Mouse (Mus musculus) myocyte (in vitro differentiated cells): Measurements from ENCODE around the gene Tgfb1i1. TPM values are rescaled to one million over a fixed set of nuclear protein-coding genes. Genes with fewer than 3 reads are reported as not detected.

Experiments
- H3K27me3 ChIP-seq: one replicate; pipeline ENCODE4 v1.6.1; 2011; ENCODE audit not compliant: control insufficient read depth, insufficient read depth, insufficient read length
- H3K36me3 ChIP-seq: one replicate; pipeline ENCODE4 v1.6.1; 2011; ENCODE audit not compliant: control insufficient read depth, insufficient read depth
- H3K4me2 ChIP-seq: one replicate; pipeline ENCODE4 v1.6.1; 2011; ENCODE audit warnings: low read depth, control low read depth
- H3K4me3 ChIP-seq: one replicate; pipeline ENCODE4 v1.5.1; 2011; ENCODE audit warnings: mild to moderate bottlenecking, control low read depth, moderate library complexity
- H3K79me2 ChIP-seq: one replicate; pipeline ENCODE4 v1.6.1; 2011; ENCODE audit not compliant: control insufficient read depth, insufficient read depth
- H3ac ChIP-seq: one replicate; pipeline ENCODE4 v1.6.1; 2011; ENCODE audit not compliant: control insufficient read depth, insufficient read length
- CEBPB ChIP-seq: IDR thresholded peaks from 2 replicates; pipeline ENCODE4 v1.6.1; 2011; ENCODE audit warnings: mild to moderate bottlenecking, moderate library complexity; ENCODE audit not compliant: poor library complexity, insufficient read depth, severe bottlenecking
- E2F4 ChIP-seq: IDR thresholded peaks from one replicate; pipeline ENCODE4 v1.6.1; 2011; ENCODE audit warnings: mild to moderate bottlenecking, control low read depth, moderate library complexity; ENCODE audit not compliant: insufficient read depth
- MAX ChIP-seq: IDR thresholded peaks from one replicate; pipeline ENCODE4 v1.6.1; 2011; ENCODE audit warnings: low read depth, mild to moderate bottlenecking, control low read depth
- MYOD1 ChIP-seq, 3 experiments: IDR thresholded peaks; one replicate each; pipeline ENCODE4 v1.6.1; 2011; ENCODE audit warnings: control low read depth in 2 of 3, low read depth in 2 of 3, mild to moderate bottlenecking in 2 of 3, moderate library complexity in 1 of 3; ENCODE audit not compliant: insufficient read length in 2 of 3, control insufficient read depth in 1 of 3
- MYOG ChIP-seq, 3 experiments: IDR thresholded peaks; one replicate each; pipeline ENCODE4 v1.6.1; 2011; ENCODE audit warnings: control low read depth in 2 of 3, low read depth in 2 of 3, mild to moderate bottlenecking in 2 of 3; ENCODE audit not compliant: insufficient read length in 2 of 3, control insufficient read depth in 1 of 3, insufficient read depth in 1 of 3
- POLR2A ChIP-seq: IDR thresholded peaks from one replicate; pipeline ENCODE4 v1.6.1; 2011; ENCODE audit warnings: low read depth, mild to moderate bottlenecking, control low read depth, moderate library complexity; ENCODE audit not compliant: insufficient read length
- POLR2AphosphoS2 ChIP-seq: IDR thresholded peaks from one replicate; pipeline ENCODE4 v1.6.1; 2011; ENCODE audit warnings: low read depth, control low read depth; ENCODE audit not compliant: insufficient read length
- REST ChIP-seq: IDR thresholded peaks from one replicate; pipeline ENCODE4 v1.6.1; 2011; ENCODE audit warnings: mild to moderate bottlenecking, control low read depth, moderate library complexity; ENCODE audit not compliant: insufficient read depth, insufficient read length
- SRF ChIP-seq: IDR thresholded peaks from one replicate; pipeline ENCODE4 v1.6.1; 2011; ENCODE audit warnings: low read depth; ENCODE audit not compliant: control insufficient read depth, insufficient read length
- TCF12 ChIP-seq: IDR thresholded peaks from one replicate; pipeline ENCODE4 v1.6.1; 2011; ENCODE audit warnings: mild to moderate bottlenecking, control low read depth; ENCODE audit not compliant: poor library complexity, insufficient read depth, severe bottlenecking
- TCF3 ChIP-seq: IDR thresholded peaks from one replicate; pipeline ENCODE4 v1.6.1; 2011; ENCODE audit warnings: low read depth, control low read depth; ENCODE audit not compliant: insufficient read length
- USF1 ChIP-seq: IDR thresholded peaks from one replicate; pipeline ENCODE4 v1.6.1; 2011; ENCODE audit warnings: low read depth, mild to moderate bottlenecking, control low read depth, moderate library complexity
- polyA plus RNA-seq: library from polyadenylated mRNA; unstranded; fragments of >200 nt; fragmentation: generic; extraction: Trizol; gene quantifications from one replicate; pipeline ENCODE4 v1.2.1, GENCODE M21; 2012; ENCODE audit warnings: missing spikeins

The Tgfb1i1 gene
- polyA plus RNA-seq, 1 experiment = 58.1 TPM

DNA sequence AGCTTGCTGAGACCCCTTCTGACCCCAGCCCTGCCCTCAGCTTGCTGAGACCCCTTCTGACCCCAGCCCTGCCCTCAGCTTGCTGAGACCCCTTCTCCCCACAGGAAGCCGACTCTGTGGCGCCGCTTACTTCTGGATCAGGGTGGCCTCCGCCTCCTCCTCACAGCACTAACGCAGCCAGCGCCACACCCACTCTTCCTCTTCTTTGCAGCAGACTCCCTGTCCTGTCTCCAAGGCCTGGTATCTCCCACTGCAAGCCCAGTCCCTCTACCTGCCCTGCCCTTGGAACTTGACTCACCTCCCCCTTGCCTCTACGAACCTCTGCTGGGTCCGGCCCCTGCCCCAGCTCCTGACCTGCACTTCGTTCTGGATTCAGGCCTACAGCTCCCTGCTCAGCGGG lies 2.7 kb upstream of the Tgfb1i1 start:
- Histone ChIP-seq H3K4me3 (no peak overlapping the region), H3K36me3 (peaks cover 4% of the 10 kb centered on the region)

DNA sequence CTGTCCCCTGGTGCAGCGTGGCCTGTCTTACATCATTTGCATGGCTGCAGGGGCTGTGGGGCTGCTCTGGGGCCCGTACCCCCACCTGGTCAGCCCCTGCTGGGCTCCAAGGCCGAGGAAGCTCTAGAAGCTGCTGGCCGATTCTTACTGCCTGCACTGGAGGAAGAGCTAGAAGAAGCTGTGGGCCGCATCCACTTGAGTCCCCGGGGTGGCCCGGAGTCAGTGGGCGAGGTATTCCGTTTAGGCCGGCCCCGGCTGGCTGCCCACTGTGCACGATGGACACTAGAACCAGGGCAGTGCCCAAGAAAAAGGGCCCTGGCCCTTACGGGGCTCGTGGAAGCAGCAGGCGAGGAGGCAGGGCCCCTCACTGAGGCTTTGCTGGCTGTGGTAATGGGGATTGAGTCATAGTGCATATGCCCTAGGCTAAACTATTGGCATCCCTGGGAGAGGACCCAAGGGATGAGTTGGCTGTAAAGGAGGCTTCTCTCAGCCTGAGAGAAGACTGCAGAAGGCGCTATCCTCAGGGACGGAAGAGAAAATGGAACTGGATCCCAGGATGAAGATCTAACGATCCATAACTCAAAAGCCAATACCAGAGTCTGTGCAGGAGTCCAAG lies 2.1 kb upstream of the Tgfb1i1 start:
- Histone ChIP-seq H3K4me3 (no peak overlapping the region), H3K36me3 (peaks cover 6% of the 10 kb centered on the region), H3K27me3 (no peaks in the 10 kb centered on the region), H3K79me2 (peaks cover 22% of the 10 kb centered on the region), H3ac (no peak overlapping the region), H3K4me2 (no peak overlapping the region)
- TF ChIP-seq REST = no peak
- no peak for TF ChIP-seq CEBPB
- TF ChIP-seq POLR2AphosphoS2 = no peak
- no peak for TF ChIP-seq TCF12
- TF ChIP-seq SRF = no peak
- no peak for TF ChIP-seq TCF3
- no peak for TF ChIP-seq USF1
- no peak for TF ChIP-seq POLR2A
- TF ChIP-seq MYOG (IDR thresholded peaks at IDR 0.05; ENCODE audit: control insufficient read depth in 1 of 3, insufficient read depth in 1 of 3, insufficient read length in 2 of 3, low read depth in 2 of 3) = no peak
- no peak for TF ChIP-seq MAX
- no peak for TF ChIP-seq MYOD1 (IDR thresholded peaks at IDR 0.05; ENCODE audit: control insufficient read depth in 1 of 3, insufficient read length in 2 of 3, low read depth in 2 of 3)
- TF ChIP-seq E2F4 = no peak

More for the DNA sequence above, 2.7 kb upstream of the Tgfb1i1 start:
- H3K27me3 ChIP-seq = no peaks in the 10 kb centered on the region
- no peak overlapping the region for H3K4me2 ChIP-seq
- H3K79me2 ChIP-seq = peaks cover 16% of the 10 kb centered on the region
- TF ChIP-seq POLR2A = no peak
- no peak for TF ChIP-seq MAX
- TF ChIP-seq MYOG (IDR thresholded peaks at IDR 0.05; ENCODE audit: control insufficient read depth in 1 of 3, insufficient read depth in 1 of 3, insufficient read length in 2 of 3, low read depth in 2 of 3) = no peak
- no peak overlapping the region for H3ac ChIP-seq

DNA sequence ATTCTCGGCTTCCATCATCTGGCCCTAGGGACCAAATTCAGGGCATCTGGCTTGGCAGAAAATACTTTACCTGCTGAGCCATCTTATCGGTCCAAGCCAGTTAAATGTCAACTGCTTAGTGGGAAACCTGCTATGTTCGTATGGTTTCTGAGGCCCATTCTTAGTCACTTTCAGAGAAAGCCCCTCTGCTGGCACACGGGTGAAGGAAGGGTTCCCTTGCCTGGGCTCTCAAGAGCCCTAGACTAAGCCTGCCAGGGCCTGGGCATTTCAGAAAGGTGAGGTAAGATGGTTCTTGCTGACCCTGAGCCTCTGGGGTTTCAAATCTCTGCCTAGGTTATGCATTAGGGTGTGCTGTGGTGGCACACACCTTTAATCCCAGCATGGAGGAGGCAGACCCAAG lies 1.1 kb upstream of the Tgfb1i1 start:
- Histone ChIP-seq H3K36me3 (peaks cover 8% of the 10 kb centered on the region), H3K27me3 (no peaks in the 10 kb centered on the region), H3K4me3 (peak overlapping the region; percentile 78), H3ac (no peak overlapping the region), H3K79me2 (peaks cover 22% of the 10 kb centered on the region), H3K4me2 (peak overlapping the region; percentile 85)
- TF ChIP-seq SRF = no peak
- TF ChIP-seq POLR2AphosphoS2 = no peak

DNA sequence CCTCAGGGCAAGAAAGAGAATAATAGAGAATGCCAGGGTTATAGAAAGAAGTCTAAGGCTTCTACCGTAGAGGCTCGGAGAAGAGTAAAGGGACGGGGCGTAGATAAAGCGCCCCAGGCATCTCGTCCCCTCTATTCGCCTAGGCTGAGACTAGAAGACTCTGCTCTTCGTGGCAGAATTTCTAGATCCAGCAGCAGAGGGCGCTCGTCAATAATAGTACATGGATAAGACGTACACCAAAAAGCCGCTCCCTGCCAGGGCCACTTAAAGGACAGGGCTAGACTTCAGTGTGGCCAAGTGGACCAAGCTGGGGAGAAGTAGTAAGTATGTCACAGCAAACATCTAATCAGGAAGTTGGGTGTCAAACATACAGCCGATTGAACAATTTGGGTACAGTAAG lies 831 bp downstream of the Tgfb1i1 start:
- no peak for TF ChIP-seq TCF3
- TF ChIP-seq POLR2A = no peak
- TF ChIP-seq SRF = no peak
- no peak for TF ChIP-seq CEBPB
- no peak for TF ChIP-seq TCF12
- no peak for TF ChIP-seq E2F4
- peaks cover 17% of the 10 kb centered on the region for H3K36me3 ChIP-seq
- no peaks in the 10 kb centered on the region for H3K27me3 ChIP-seq
- H3K4me2 ChIP-seq = peak overlapping the region; percentile 80
- H3K79me2 ChIP-seq = peaks cover 22% of the 10 kb centered on the region
- H3ac ChIP-seq = peak overlapping the region; percentile 76
- peak overlapping the region; percentile 78 for H3K4me3 ChIP-seq

DNA sequence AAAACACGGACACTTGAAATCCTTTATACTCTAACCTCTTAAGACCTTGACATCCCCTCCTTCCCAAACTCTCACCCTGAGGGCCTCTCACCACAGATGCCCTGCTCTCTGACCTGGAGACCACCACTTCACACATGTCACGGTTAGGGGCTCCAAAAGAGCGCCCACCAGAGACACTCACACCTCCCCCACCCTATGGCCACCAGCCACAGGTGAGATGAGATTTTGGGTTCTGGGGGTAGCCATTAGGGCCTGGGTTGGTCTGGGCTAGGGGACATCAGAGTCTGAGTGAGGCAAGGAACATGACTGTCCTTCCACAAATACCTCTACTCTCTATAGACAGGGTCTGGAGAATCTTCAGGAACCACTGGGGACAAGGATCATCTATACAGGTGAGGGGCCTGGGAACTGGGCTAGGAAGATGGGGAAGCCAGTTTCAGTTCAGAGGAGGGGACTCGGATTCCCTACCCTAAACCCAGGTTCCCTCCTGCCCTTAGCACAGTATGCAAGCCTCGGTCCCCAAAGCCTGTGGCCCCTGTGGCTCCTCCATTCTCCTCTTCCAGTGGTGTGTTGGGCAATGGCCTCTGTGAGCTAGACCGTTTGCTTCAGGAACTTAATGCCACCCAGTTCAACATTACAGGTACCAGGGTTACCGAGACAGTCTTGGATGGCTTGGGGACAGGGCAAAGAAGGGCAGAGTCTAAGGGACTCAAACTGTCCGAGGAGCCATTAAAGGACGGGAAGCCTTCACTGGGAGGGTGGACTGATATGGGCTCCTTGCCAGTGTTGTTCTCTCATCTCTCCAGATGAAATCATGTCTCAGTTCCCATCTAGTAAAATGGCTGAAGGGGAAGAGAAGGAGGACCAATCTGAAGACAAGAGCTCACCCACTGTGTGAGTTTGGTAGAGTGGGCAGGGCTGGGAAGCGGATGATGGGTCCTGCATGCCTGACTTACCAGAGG lies 1.8 kb downstream of the Tgfb1i1 start:
- no peak for TF ChIP-seq SRF
- no peak for TF ChIP-seq MAX
- no peak for TF ChIP-seq TCF3
- TF ChIP-seq E2F4 = no peak
- no peak for TF ChIP-seq MYOG (IDR thresholded peaks at IDR 0.05; ENCODE audit: control insufficient read depth in 1 of 3, insufficient read depth in 1 of 3, insufficient read length in 2 of 3, low read depth in 2 of 3)
- no peak for TF ChIP-seq POLR2A
- no peak for TF ChIP-seq USF1
- TF ChIP-seq REST = no peak
- no peak for TF ChIP-seq MYOD1 (IDR thresholded peaks at IDR 0.05; ENCODE audit: control insufficient read depth in 1 of 3, insufficient read length in 2 of 3, low read depth in 2 of 3)
- no peak for TF ChIP-seq TCF12
- no peak for TF ChIP-seq CEBPB
- TF ChIP-seq POLR2AphosphoS2 = no peak
- Histone ChIP-seq H3K27me3 (no peaks in the 10 kb centered on the region), H3K36me3 (peaks cover 18% of the 10 kb centered on the region), H3K4me2 (peak overlapping the region; percentile 80), H3K79me2 (peaks cover 22% of the 10 kb centered on the region), H3K4me3 (peak overlapping the region; percentile 78), H3ac (no peak overlapping the region)
